Mouse (Mus musculus) spleen, postnatal 4 days (tissue): ENCODE data around the gene Fgfrl1.

ENCODE experiments used
- DNase-seq, 2 experiments: peaks; one replicate each; pipeline ENCODE4 v3.0.0; 2022; ENCODE audit warnings: low spot score in 2 of 2

Fgfrl1 gene

DNA sequence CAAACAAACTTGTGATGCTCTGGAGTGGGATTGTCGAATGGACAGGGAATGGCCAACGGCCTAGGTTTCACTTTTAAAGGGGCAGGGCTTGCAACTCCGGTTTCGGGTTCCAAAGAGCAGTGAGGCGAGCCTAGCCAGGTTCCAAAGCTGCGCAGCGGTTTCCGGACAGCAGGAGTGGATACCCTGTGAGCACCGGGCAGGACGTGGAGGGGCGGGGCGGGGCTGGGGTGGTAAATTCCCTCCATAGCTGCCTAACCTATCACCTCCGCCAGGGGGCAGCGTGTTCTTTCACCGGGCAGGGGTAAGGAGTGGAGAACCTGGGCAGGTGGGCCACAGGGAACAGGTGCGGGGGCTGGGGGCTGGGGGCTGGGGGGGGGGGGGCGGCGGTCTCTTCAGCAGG lies at the start of gene Fgfrl1:
Gene Fgfrl1, plus strand, starts transcription at position 112 of the 400 bp plus-strand sequence.
- DNase-seq = peak; percentile 76 to 89

GRCm38 (mm10) chr5:108643674-108644073 lies 48.5 kb upstream of the Fgfrl1 start:
- no peak for DNase-seq

- DNase-seq = no peak
Measured at GRCm38 (mm10) chr5:108645651-108646342, 46.4 kb upstream of the Fgfrl1 start.

DNA sequence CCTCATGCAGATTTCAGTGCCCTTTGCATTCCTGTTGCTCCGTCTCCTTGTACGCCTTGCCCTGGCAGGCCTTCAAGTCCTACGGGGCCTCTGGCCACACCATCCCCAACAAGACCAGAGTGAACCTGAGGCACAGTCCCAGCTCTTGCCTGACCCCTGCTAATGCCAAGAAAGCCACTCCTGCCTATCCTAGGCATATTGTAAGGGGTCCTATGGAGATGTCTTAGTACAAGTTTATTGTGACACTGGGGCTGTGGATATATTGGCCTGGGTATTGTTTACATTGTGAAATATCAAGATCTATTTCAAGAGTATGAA lies 45.9 kb upstream of the Fgfrl1 start:
- DNase-seq = no peak

DNA sequence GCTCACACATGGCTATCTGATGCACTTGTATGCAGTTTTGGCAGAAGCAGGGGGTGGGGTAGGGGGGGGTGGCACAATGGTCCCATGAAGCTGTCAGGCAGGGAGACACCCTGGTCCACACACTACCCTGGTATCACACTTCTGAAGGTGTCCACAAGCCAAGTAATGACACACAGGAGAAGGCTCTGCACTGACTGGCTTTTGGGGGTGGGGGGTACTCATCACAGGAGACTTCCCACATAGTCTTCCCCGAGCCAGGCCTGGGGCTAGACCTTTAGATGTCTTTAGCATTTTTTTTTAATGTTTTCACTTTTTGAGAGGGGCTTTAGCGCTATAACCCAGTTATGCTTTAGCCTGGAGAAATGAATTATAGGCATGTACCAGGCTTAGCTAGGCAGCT lies 44.9 kb upstream of the Fgfrl1 start:
- DNase-seq = no peak

GRCm38 (mm10) chr5:108647820-108648465 lies 44.2 kb upstream of the Fgfrl1 start:
- DNase-seq = no peak

DNA sequence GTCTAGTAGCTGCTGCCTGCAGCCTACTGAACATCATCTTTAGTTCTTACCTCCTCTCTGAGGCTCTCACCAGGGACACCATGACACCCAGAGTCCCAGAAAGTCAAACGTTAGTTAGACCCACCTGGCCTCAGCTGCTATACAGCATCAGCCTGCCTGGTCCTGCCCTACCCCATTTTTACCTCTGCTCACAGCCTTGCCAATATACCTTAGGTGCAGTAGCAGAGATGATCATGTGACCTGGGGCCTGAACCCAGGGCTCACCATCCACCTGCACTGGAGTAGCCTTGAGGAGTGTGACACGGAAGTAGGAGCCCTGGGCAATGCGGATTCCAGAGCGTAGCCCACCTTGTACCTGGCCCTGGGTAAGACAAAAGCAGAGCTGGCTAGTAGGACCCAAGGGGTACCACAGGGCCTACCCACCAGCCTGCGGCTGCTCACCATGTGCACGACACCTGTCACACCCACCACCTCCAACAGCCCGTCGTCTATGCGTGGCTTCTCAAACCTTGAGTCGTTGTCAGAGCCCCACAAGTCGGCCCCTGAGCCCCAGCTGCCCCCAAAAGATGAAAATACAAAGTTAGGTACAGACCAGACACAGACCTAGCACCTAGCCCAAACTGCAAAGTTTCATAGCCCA lies 43.1 kb upstream of the Fgfrl1 start:
- no peak for DNase-seq

DNA sequence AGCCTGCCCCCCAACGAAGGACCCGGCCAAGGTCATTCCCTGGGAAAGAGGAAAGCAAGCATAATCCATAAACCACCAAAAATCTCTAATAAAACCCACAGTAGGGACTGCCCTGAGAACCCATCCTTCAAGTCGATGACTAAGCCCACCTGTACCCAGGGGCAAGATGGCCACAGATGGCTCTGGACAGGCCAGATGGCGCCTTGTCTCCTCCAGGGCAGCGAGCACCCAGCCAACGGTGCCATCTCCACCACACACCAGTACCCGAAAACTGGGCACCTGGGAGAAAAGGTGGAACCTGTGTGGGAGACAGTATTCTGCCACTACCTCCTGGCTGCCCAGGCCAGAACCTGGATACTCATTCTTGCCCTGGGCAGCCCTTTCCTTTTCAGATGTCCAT lies 41.8 kb upstream of the Fgfrl1 start:
- DNase-seq = no peak

GRCm38 (mm10) chr5:108651136-108651720 lies 41.0 kb upstream of the Fgfrl1 start:
- peak in 1 of 2 experiments; percentile 51 for DNase-seq

GRCm38 (mm10) chr5:108651823-108652222 lies 40.4 kb upstream of the Fgfrl1 start:
- peak; percentile 52 to 66 for DNase-seq

- DNase-seq = peak in 1 of 2 experiments; percentile 59
Measured at GRCm38 (mm10) chr5:108653341-108653740, 38.8 kb upstream of the Fgfrl1 start.

DNA sequence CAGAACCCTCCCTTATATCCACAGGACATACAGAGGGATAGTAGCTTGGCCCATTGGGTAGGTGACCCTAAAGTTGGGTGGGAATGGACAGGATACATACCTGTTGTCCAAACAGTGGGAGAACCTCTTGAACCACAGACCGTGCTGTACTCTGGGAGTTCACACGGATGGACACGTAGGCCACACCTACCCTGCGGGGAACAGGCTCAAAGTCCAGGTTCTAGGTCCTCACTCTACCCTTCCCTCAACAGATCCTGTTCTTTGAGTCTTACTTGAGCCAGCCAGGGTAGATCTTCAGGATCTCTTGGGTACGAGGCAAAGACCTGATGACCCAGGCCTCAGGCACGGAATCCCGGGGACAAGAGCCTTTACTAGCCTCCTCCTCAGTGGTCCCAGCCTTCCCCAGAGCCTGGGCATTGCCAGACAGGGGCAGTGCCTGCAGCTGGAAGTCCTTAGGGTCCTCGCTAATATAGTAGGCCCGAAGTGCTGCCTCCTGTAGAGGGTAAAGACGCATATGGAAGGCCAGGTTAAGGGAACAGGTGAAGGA lies 37.7 kb upstream of the Fgfrl1 start:
- DNase-seq = peak in 1 of 2 experiments; percentile 57

DNA sequence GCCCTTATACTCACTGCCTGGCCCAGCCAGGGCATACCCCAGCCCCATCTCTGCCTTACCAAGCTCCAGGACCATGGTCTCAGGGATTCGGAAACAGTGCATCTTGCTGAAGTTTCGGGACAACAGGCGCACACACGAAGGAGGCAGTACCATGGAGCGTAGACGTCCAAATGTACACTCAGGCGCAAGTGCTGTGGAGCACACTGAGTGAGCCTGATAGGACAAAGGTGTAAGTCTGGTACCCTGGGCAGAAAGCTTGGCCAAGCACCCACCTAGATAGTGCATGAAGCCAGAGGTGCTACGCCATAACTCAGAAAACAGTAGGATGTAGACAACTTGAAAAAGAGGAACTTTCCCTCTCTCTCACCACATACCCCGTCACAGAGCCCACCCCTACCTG lies 36.8 kb upstream of the Fgfrl1 start:
- no peak for DNase-seq

DNA sequence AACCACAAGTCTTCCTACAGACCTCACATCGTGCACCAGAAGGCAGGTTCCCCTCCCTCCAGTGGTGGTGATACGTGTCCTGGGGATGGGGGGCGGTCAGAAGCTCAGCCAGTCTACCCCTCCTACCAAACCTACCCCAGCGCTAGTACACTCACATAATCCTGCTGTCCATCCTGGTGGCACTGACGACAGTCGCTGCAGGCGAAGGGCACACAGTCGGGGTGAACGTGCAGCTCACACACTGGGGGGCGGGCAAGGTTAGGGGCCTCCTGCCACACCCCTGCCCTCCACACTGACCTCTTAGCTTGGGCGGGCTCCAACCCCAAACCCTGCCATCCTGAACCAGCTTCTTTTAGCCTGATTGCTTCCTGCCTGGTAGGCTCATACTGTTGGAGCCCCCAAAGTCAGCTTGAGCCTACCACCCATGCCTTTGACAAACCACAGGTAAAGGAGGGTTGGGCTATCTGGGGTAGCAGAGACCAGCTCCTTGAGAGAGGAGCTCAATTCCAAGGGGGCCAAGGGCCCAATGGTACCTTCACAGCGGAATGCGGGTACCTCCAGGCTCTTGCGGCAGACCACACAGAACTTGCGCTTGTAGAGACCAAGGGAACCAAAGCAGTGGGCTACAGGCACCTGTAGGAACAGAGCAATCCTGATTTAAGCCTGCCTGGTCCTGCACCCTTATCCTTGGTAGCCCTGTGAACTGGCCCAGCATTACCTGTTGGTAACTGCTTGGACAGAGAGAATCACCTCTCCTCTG lies 36.1 kb upstream of the Fgfrl1 start:
- peak in 1 of 2 experiments; percentile 59 for DNase-seq

GRCm38 (mm10) chr5:108657406-108657805 lies 34.8 kb upstream of the Fgfrl1 start:
- no peak for DNase-seq

- DNase-seq = no peak
Measured at GRCm38 (mm10) chr5:108658611-108659010, 33.6 kb upstream of the Fgfrl1 start.

DNA sequence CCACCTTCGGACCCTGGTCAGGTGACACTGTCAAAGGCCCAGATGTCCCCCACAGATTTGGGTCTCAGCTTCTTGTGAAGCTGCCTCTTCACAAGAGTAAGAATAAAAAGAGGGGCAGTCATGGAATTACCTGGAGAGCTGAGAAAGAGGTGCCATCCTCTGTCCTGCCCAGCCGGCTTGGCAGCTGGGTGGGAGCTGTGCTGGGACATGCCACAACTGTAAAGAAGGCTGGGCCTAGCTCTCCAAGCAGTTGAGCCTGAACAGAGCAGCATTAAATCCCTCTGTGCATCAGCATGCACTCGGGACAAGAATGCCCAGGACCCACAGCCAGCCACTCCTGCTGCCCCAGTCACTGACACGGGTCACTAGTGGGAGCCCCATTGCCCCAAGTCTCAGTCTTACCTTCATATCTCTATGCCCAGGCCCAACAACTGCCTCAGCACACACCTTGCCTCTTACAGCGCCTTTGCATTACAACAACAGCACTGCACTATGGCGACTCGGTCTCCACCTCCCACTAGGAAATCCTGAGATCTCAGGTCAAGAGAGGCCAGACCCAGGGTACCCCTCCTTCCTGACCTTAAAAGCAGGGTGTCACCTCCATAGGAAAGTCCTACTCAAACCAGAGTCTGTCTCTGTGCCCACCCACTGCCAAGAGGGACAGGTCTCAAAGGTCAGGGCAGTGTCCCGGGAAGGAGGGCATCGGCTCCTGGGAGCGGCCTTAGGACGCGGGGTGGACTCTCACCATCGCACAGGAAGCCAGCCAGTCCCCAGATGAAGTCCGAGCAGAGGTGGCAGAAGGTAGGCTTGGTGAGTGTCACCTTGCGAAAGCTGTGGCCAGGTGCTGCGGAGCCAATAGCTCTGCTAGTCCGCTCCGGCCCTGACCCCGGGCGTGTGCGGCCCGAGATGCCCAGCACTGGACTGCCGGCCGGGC lies 32.2 kb upstream of the Fgfrl1 start, which contains the start of gene Idua:
Gene Idua, plus strand, starts transcription at position 634 of the 934 bp plus-strand sequence.
- no peak for DNase-seq

DNA sequence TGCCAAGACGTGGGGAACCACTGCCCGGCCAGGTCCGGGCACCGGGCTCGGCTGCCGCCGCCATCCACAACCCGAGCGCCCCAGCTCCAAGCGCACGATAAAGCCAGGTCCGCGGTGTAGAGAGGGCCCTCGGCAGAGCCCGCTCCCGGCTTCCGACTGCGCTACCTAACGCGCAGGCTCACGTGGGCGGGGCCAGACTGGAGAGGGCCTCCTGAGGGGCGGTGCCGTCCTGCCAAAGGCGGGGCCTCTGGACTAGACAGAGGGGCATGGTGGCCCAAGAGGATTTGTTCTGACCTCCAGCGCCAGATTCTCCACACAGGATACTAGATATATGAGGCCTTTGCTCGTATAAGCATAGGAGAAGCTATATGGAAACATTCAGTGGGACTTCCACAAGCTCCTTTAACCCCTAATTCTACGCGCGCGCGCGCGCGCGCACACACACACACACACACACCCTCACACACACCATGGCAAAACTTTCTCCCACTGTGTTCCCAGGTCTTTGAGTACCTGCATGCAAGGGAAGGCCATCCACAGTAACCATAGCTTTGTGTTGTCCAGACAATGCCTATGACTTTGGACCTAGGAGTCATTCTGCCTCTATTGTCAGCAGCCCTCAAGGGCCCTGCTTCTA lies 31.4 kb upstream of the Fgfrl1 start:
- peak; percentile 92 to 95 for DNase-seq

DNA sequence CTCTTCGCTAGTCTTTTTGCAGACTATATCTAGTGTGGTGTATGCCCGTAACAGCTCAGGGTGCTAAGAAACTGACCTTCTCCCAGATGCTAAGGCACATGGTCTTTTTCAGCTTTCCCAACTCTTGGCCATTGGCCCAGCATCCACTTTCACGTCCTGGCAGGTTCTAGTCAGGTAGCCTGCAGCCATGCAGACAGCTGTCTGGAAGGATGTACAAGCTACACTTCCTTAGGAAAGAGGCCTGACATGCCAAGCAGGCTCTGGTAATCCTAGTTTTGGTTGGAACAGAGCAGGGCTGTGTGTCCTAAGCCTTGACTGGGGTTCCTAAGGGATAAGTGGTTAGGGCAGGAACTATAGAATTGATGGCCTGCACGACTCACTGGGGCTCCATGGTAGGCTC lies 29.4 kb upstream of the Fgfrl1 start:
- DNase-seq = no peak

DNA sequence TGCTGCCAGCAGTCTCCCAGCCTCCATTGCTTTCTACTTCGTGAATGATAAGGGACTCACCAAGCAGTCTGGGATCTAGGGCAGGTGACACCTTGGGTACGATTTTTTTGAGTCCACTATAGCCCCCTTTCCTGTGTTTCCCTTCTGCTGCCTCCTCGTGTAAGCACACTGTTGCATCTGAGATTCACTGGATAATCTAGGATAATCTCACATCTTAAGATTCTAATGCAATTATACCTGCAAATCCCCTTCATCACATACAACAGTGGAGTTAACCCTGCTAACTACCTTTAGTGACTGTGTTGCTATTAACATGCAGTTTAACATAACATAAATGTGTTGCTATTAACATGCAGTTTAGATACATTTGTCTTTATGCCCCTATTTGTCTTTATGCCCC lies 27.1 kb upstream of the Fgfrl1 start:
- no peak for DNase-seq
